Mouse (Mus musculus) C2C12 (cell line): ENCODE measurements around the gene Bdnf.

Source experiments
- CEBPB ChIP-seq: IDR thresholded peaks from one replicate; pipeline ENCODE4 v1.6.1; 2011; ENCODE audit warnings: low read depth, mild to moderate bottlenecking, control low read depth, moderate library complexity
- CTCF ChIP-seq: IDR thresholded peaks from one replicate; pipeline ENCODE4 v1.5.1; 2011; ENCODE audit not compliant: control insufficient read depth, insufficient read depth, insufficient read length
- MAX ChIP-seq: IDR thresholded peaks from one replicate; pipeline ENCODE4 v1.6.1; 2011; ENCODE audit warnings: mild to moderate bottlenecking, control low read depth
- MYOG ChIP-seq: IDR thresholded peaks from one replicate; pipeline ENCODE4 v1.6.1; 2011; ENCODE audit not compliant: control insufficient read depth, insufficient read length; ENCODE audit errors: extremely low read depth
- USF1 ChIP-seq: IDR thresholded peaks from one replicate; pipeline ENCODE4 v1.6.1; 2011; ENCODE audit warnings: low read depth, mild to moderate bottlenecking, control low read depth, moderate library complexity

- TF ChIP-seq CTCF: no peak
- TF ChIP-seq USF1: no peak
- no peak for TF ChIP-seq MYOG
- no peak for TF ChIP-seq MAX
- TF ChIP-seq CEBPB: no peak
These were observed 34.8 kb downstream of the Bdnf start for GRCm38 (mm10) chr2:109709346-109709745.
